Mouse (Mus musculus): ENCODE measurements at regions not wholly inside any gene's neighbourhood (a gene's known extent, or its start where the extent isn't known, plus 50 kb on each side); places are given as distances from the start of the nearest gene placed in this dataset.

DNA sequence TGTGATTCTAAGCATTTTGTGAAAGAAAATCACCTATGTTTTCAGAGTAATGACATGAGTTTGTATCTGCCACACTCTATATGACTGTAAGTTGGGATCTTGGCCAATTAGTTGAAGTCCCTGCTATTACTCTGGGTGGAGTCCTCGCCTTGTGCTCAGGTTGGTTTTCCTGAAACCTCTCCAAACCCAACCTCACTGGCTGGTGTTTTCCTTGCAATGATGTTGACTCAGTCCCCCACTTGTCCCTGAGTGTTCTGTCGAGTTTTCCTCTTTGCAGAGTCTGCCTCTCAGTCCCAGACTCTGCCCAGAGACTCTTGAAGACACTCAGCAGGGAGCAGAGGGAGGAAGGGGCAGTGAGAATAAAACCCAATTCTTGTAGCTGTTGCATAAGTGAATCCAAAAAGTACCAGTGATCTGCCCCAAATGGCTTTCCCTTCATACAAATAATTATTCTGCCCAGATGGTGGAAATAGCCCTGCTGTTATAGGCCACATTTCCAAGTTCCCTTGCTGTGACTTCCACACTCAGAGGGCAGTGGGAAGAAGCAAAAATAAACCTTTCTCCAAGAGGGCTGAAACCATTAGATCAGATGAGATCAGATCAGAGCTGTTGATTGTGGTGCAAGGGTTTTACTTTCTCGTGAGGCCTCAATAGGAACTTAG is 694.3 kb downstream of the Hs3st4 start:
- DNase-seq (ENCODE audit: low spot score), result no peak
- ATAC-seq (ENCODE audit: low FRiP score, low TSS enrichment), result no peak
- TF ChIP-seq EP300 (optimal IDR thresholded peaks at IDR 0.05), result no peak
- TF ChIP-seq CTCF (IDR thresholded peaks at IDR 0.05; ENCODE audit: low read depth), result no peak
- Histone ChIP-seq H3K4me2 (replicated peaks; ENCODE audit: low read depth) (no peak overlapping the region), H3K27ac (replicated peaks) (no peak overlapping the region), H3K4me3 (ENCODE audit: low read depth, low read length) (no peak overlapping the region), H3K27me3 (ENCODE audit: control insufficient read depth, insufficient read depth, low read length) (no peaks in the 10 kb centered on the region), H3K4me1 (replicated peaks; ENCODE audit: control insufficient read depth, insufficient read depth) (no peaks in the 10 kb centered on the region), H3K9me3 (ENCODE audit: control insufficient read depth, low read length) (no peaks in the 10 kb centered on the region), H3K36me3 (ENCODE audit: control insufficient read depth, insufficient read depth, low read length) (no peaks in the 10 kb centered on the region), H3K9ac (ENCODE audit: low read length) (no peak overlapping the region)
- 50% methylated on average over 3 of the region's 3 CpGs for WGBS

DNA sequence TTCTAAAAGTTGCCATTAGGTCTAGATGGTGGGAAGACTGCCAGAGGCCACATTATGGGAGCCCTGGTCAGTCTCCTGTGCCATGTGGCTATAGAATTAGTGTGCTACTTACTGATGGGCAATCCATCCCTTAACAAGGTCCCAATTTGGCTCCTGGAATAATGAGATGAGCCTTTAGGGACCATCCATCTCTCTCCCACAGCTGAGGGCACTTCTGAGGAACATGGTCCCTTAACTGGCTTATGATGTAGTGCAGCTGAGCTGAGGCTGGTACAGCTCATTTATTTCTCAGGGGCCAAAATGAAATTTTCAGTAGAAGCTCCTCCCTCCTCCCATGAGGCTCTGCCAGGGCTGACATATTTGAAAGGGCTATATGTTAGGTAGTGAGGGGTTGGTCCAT is 697.9 kb downstream of the Hs3st4 start:
- Histone ChIP-seq H3K36me3 (ENCODE audit: control insufficient read depth, insufficient read depth, low read length) (no peaks in the 10 kb centered on the region), H3K9me3 (ENCODE audit: control insufficient read depth, low read length) (no peaks in the 10 kb centered on the region), H3K4me3 (ENCODE audit: low read depth, low read length) (no peak overlapping the region), H3K9ac (ENCODE audit: low read length) (no peak overlapping the region), H3K4me1 (replicated peaks; ENCODE audit: control insufficient read depth, insufficient read depth) (no peaks in the 10 kb centered on the region), H3K4me2 (replicated peaks; ENCODE audit: low read depth) (no peak overlapping the region), H3K27ac (replicated peaks) (no peak overlapping the region), H3K27me3 (ENCODE audit: control insufficient read depth, insufficient read depth, low read length) (no peaks in the 10 kb centered on the region)
- ATAC-seq (ENCODE audit: low FRiP score, low TSS enrichment) (no peak), DNase-seq (ENCODE audit: low spot score) (no peak)
- no peak for TF ChIP-seq CTCF (IDR thresholded peaks at IDR 0.05; ENCODE audit: low read depth)
- no peak for TF ChIP-seq EP300 (optimal IDR thresholded peaks at IDR 0.05)

DNA sequence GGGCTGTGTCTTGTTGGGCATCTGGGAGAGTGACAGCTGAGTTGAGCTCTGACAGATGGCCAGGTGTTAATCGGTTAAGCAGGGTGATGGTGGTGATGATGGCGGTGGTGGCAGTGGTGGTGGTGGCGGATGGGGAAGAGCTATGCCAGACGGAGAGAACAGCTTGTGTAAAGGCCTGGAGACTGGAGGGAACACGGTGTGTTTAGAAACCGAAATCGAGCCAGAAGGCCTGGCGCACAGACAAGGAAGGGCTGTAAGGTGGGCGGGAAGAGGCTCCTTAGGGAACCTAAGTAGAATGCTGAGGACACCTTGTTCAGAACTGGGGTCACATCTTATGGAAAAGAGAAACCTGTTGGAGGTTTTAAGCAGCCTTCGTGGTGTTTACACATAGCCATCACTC is 698.5 kb downstream of the Hs3st4 start:
- WGBS, result 68% methylated on average over 10 of the region's 10 CpGs
- Histone ChIP-seq H3K4me1 (replicated peaks; ENCODE audit: control insufficient read depth, insufficient read depth) (no peaks in the 10 kb centered on the region), H3K4me2 (replicated peaks; ENCODE audit: low read depth) (no peak overlapping the region), H3K9me3 (ENCODE audit: control insufficient read depth, low read length) (no peaks in the 10 kb centered on the region), H3K4me3 (ENCODE audit: low read depth, low read length) (no peak overlapping the region), H3K9ac (ENCODE audit: low read length) (no peak overlapping the region), H3K27ac (replicated peaks) (no peak overlapping the region), H3K36me3 (ENCODE audit: control insufficient read depth, insufficient read depth, low read length) (no peaks in the 10 kb centered on the region), H3K27me3 (ENCODE audit: control insufficient read depth, insufficient read depth, low read length) (no peaks in the 10 kb centered on the region)
- DNase-seq (ENCODE audit: low spot score) (no peak), ATAC-seq (ENCODE audit: low FRiP score, low TSS enrichment) (no peak)
- no peak for TF ChIP-seq EP300 (optimal IDR thresholded peaks at IDR 0.05)
- TF ChIP-seq CTCF (IDR thresholded peaks at IDR 0.05; ENCODE audit: low read depth), result no peak

DNA sequence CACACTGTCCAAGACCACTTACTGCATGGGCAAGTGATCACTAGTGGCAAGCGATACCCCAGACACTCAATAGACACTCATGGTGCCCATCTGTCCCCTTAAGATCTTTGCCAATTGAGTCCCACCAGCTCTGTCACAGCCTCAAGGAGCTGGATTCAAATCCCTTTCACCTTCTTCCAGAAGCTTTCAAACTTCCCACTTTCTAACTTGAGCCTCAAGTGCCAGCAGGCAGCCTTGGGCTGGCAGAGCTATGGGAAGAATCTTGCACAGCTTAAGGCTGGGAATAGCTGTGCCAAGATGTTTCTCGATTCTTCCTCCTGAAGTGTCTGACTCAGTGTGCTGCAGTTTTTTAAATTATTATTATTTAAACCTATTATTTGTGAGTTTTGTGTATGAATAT is 699.2 kb downstream of the Hs3st4 start:
- whole genome bisulfite sequencing, result 77% methylated on average over 2 of the region's 2 CpGs
- H3K27me3 ChIP-seq (ENCODE audit: control insufficient read depth, insufficient read depth, low read length), result no peaks in the 10 kb centered on the region
- H3K9ac ChIP-seq (ENCODE audit: low read length), result no peak overlapping the region
- H3K4me3 ChIP-seq (ENCODE audit: low read depth, low read length), result no peak overlapping the region
- H3K4me1 ChIP-seq (replicated peaks; ENCODE audit: control insufficient read depth, insufficient read depth), result no peaks in the 10 kb centered on the region
- DNase-seq (ENCODE audit: low spot score) (no peak), ATAC-seq (ENCODE audit: low FRiP score, low TSS enrichment) (no peak)
- H3K4me2 ChIP-seq (replicated peaks; ENCODE audit: low read depth), result no peak overlapping the region
- H3K36me3 ChIP-seq (ENCODE audit: control insufficient read depth, insufficient read depth, low read length), result no peaks in the 10 kb centered on the region
- no peaks in the 10 kb centered on the region for H3K9me3 ChIP-seq (ENCODE audit: control insufficient read depth, low read length)
- TF ChIP-seq CTCF (IDR thresholded peaks at IDR 0.05; ENCODE audit: low read depth) (no peak), EP300 (optimal IDR thresholded peaks at IDR 0.05) (no peak)
- H3K27ac ChIP-seq (replicated peaks), result no peak overlapping the region

DNA sequence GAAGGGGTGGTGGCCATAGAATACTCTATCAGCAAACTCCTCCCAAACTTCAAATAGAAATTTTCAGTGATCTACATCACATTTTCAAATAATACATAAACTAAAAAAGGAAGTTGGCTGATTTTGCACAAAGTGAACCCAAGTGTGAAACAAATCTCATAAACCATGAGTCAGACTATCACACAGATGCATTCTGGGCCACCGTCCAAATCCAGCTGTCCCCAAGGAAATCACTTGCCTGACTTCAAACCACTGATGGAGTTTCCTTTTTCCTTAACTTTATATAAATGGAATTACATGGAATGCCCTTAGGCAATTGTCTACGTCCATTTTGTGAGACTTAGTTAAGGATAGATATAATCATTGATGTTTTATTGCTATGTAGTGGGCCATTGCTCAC is 702.8 kb downstream of the Hs3st4 start:
- no peaks in the 10 kb centered on the region for H3K9me3 ChIP-seq (ENCODE audit: control insufficient read depth, low read length)
- TF ChIP-seq EP300 (optimal IDR thresholded peaks at IDR 0.05) (no peak), CTCF (IDR thresholded peaks at IDR 0.05; ENCODE audit: low read depth) (no peak)
- H3K4me1 ChIP-seq (replicated peaks; ENCODE audit: control insufficient read depth, insufficient read depth), result no peaks in the 10 kb centered on the region
- no peaks in the 10 kb centered on the region for H3K36me3 ChIP-seq (ENCODE audit: control insufficient read depth, insufficient read depth, low read length)
- 71% methylated on average over 2 of the region's 2 CpGs for WGBS
- H3K27me3 ChIP-seq (ENCODE audit: control insufficient read depth, insufficient read depth, low read length), result no peaks in the 10 kb centered on the region
- H3K4me2 ChIP-seq (replicated peaks; ENCODE audit: low read depth), result no peak overlapping the region
- no peak overlapping the region for H3K4me3 ChIP-seq (ENCODE audit: low read depth, low read length)
- H3K27ac ChIP-seq (replicated peaks), result no peak overlapping the region
- DNase-seq (ENCODE audit: low spot score) (no peak), ATAC-seq (ENCODE audit: low FRiP score, low TSS enrichment) (no peak)
- no peak overlapping the region for H3K9ac ChIP-seq (ENCODE audit: low read length)

DNA sequence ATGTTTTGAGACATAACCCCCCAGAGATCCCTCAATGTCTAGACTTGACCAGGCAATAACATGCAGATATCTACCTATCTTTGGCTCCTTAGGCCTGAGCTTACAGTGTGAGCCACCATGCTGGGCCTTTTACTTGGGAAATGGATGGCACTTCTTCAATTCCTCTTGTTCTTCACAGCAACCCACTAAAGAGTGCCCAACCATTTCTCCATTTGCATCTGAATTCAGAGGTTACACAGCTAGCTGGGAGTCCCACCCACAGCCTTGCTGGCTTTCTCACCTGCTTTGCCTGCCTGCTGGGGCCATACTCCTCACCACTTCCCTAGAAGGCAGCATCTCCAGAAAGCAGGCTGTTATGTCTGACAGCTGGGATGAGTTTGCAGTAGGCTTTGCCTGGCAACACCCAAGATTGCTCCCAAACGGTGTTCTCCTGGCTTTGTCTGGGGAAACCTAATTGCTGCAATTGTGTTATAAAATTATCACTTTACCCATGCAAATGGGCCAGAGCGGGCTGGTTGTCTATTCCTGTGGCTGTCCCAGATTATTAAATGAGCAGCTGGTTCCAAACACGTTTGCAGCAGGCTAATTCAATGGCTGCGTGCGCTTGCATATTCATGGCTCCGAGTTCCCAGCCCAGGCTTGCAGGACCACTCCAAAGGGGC is 721.6 kb downstream of the Hs3st4 start:
- Histone ChIP-seq H3K36me3 (ENCODE audit: control insufficient read depth, insufficient read depth, low read length) (no peaks in the 10 kb centered on the region), H3K9ac (ENCODE audit: low read length) (no peak overlapping the region), H3K27ac (replicated peaks) (no peak overlapping the region), H3K27me3 (ENCODE audit: control insufficient read depth, insufficient read depth, low read length) (no peaks in the 10 kb centered on the region), H3K4me2 (replicated peaks; ENCODE audit: low read depth) (no peak overlapping the region), H3K9me3 (ENCODE audit: control insufficient read depth, low read length) (no peaks in the 10 kb centered on the region), H3K4me3 (ENCODE audit: low read depth, low read length) (no peak overlapping the region), H3K4me1 (replicated peaks; ENCODE audit: control insufficient read depth, insufficient read depth) (no peaks in the 10 kb centered on the region; the same call in 1 of the 2 replicates)
- ATAC-seq (ENCODE audit: low FRiP score, low TSS enrichment) (no peak), DNase-seq (ENCODE audit: low spot score) (no peak)
- TF ChIP-seq EP300 (optimal IDR thresholded peaks at IDR 0.05), result no peak
- no peak for TF ChIP-seq CTCF (IDR thresholded peaks at IDR 0.05; ENCODE audit: low read depth)
- 27% methylated on average over 6 of the region's 6 CpGs for WGBS
